ENCODE assay signal across 9 mouse cellular contexts in genomic region chr17:32492349-32492980, GRCm38 (mm10). TPM values are rescaled to one million over a fixed set of nuclear protein-coding genes. Genes with fewer than 3 reads are reported as not detected.
DNase-seq lines count a peak whose midpoint lies in the region; ATAC-seq and TF ChIP-seq lines count a peak whose summit lies in the region.
"Had no signal": no experiment of that assay in that cellular context is flagged by ENCODE, and none has a peak within 500 bp of the region (broad histone marks: within the 10 kb centered on the region; RNA-seq: fewer than 3 reads in every experiment).

No protein-coding gene starts in this region.

- 6% methylated on average over 30 of the region's 30 CpGs for WGBS in embryonic facial prominence, embryonic 13.5 days
- WGBS in heart, embryonic 16.5 days = 11% methylated on average over 30 of the region's 30 CpGs
- WGBS in stomach, embryonic 15.5 days = 13% methylated on average over 30 of the region's 30 CpGs

- H3K4me3 ChIP-seq in gastrocnemius, adult 2 months = peak overlapping the region; percentile 63
- H3K4me3 ChIP-seq in embryonic facial prominence, embryonic 13.5 days = peak overlapping the region; percentile 39
- peak overlapping the region; percentile 45 for H3K4me3 ChIP-seq in heart, embryonic 16.5 days (ENCODE audit: low read length)
- peak overlapping the region; percentile 37 for H3K4me3 ChIP-seq in stomach, embryonic 15.5 days (replicated peaks)

- peaks cover 22% of the 10 kb centered on the region; the same call in 1 of the 2 replicates for H3K27me3 ChIP-seq in embryonic facial prominence, embryonic 13.5 days
- peaks cover 9% of the 10 kb centered on the region for H3K27me3 ChIP-seq in heart, embryonic 16.5 days (ENCODE audit: control insufficient read depth, insufficient read depth, low read length)
- H3K27me3 ChIP-seq in stomach, embryonic 15.5 days (replicated peaks) = no peaks in the 10 kb centered on the region

- TF ChIP-seq CTCF in gastrocnemius, adult 2 months (IDR thresholded peaks at IDR 0.05) = no peak

- peak overlapping the region; percentile 61 for H3K4me2 ChIP-seq in embryonic facial prominence, embryonic 13.5 days
- H3K4me2 ChIP-seq in heart, embryonic 16.5 days (ENCODE audit: low read depth, low read length) = peak overlapping the region; percentile 71
- H3K4me2 ChIP-seq in stomach, embryonic 15.5 days = peak overlapping the region; percentile 64

- peak overlapping the region; percentile 28 for H3K27ac ChIP-seq in gastrocnemius, adult 2 months
- H3K27ac ChIP-seq in embryonic facial prominence, embryonic 13.5 days = no peak overlapping the region
- no peak overlapping the region for H3K27ac ChIP-seq in heart, embryonic 16.5 days (ENCODE audit: low read length)
- H3K27ac ChIP-seq in stomach, embryonic 15.5 days = no peak overlapping the region

- intact Hi-C loops in gastrocnemius, adult 2 months (cut with DNase I) = loop anchor here (10.0 kb wide), 1 partner anchor 348 kb away; no protein-coding TSS in a partner anchor
- intact Hi-C loops in gastrocnemius, postnatal 36 days (cut with DNase I) = loop anchor here (10.0 kb wide), 3 partner anchors 268 to 418 kb away; partner anchors contain the start of gene Notch3

- no peaks in the 10 kb centered on the region for H3K36me3 ChIP-seq in embryonic facial prominence, embryonic 13.5 days
- H3K36me3 ChIP-seq in heart, embryonic 16.5 days (ENCODE audit: control insufficient read depth, insufficient read depth) = no peaks in the 10 kb centered on the region
- H3K36me3 ChIP-seq in stomach, embryonic 15.5 days = no peaks in the 10 kb centered on the region

- no peaks in the 10 kb centered on the region for H3K9me3 ChIP-seq in embryonic facial prominence, embryonic 13.5 days
- no peaks in the 10 kb centered on the region for H3K9me3 ChIP-seq in heart, embryonic 16.5 days (replicated peaks; ENCODE audit: control insufficient read depth, low read length)
- H3K9me3 ChIP-seq in stomach, embryonic 15.5 days = no peaks in the 10 kb centered on the region

- peak; percentile 31 for DNase-seq in gastrocnemius, adult 2 months
- no peak for DNase-seq in gastrocnemius, postnatal 36 days
- DNase-seq in kidney, postnatal 10 days = peak; percentile 56
- peak; percentile 42 to 44 for DNase-seq in lung, postnatal 4 days
- DNase-seq in spleen, postnatal 4 days (ENCODE audit: low spot score in 2 of 2) = no peak

- ATAC-seq in embryonic facial prominence, embryonic 13.5 days (ENCODE audit: insufficient number of reproducible peaks, insufficient read depth, low FRiP score, low TSS enrichment, low read depth) = no peak
- no peak; the same call in 1 of the 2 replicates for ATAC-seq in heart, embryonic 16.5 days (replicated peaks; ENCODE audit: extremely low read depth, insufficient read depth, low FRiP score)
- ATAC-seq in stomach, embryonic 15.5 days (ENCODE audit: insufficient read depth, low FRiP score, low read depth) = peak; percentile 68; the same call in 1 of the 2 replicates

- H3K9ac ChIP-seq in embryonic facial prominence, embryonic 13.5 days = peak overlapping the region; percentile 64
- peak overlapping the region; percentile 59 for H3K9ac ChIP-seq in heart, embryonic 16.5 days (ENCODE audit: low read length)
- no peak overlapping the region for H3K9ac ChIP-seq in stomach, embryonic 15.5 days

- H3K4me1 ChIP-seq in embryonic facial prominence, embryonic 13.5 days = 0 out of 2 replicates have a peak, but pooled peaks cover 4% of the 10 kb centered on the region
- H3K4me1 ChIP-seq in heart, embryonic 16.5 days (ENCODE audit: control insufficient read depth, insufficient read depth, low read length) = peaks cover 7% of the 10 kb centered on the region; the same call in 1 of the 2 replicates
- H3K4me1 ChIP-seq in stomach, embryonic 15.5 days = no peaks in the 10 kb centered on the region

RNA-seq across cellular contexts. Expression of gene Cyp4f17, which starts 13.4 kb away (rescaled TPM):
- 1 to 10 TPM; 1.5 to 2.2 TPM for total RNA-seq in gastrocnemius, adult 2 months (2021)
- 1 to 10 TPM; 1.5 to 3.0 TPM for total RNA-seq in gastrocnemius, postnatal 36 days (2021)
- 18.4 and 20.3 TPM in 2 replicates for polyA plus RNA-seq in embryonic facial prominence, embryonic 13.5 days (2015; fragmentation: Nextera tagmentation; extraction: Ambion mirVana)
- 6.5 and 6.8 TPM in 2 replicates for polyA plus RNA-seq in heart, embryonic 16.5 days (2015; fragmentation: Nextera tagmentation; extraction: Ambion mirVana)
- polyA plus RNA-seq in stomach, embryonic 15.5 days (2015; fragmentation: Nextera tagmentation; extraction: Ambion mirVana) = 6.5 and 7.4 TPM in 2 replicates

RNA-seq across cellular contexts. Expression of gene Cyp4f39, which starts 39.9 kb away (rescaled TPM):
- 1 to 10 TPM in 1 of 2 experiments, under 1 TPM in 1; 0.33 to 2.3 TPM for total RNA-seq in gastrocnemius, adult 2 months (2021)
- total RNA-seq in gastrocnemius, postnatal 36 days (2021) = 1 to 10 TPM in 1 of 2 experiments, under 1 TPM in 1; 0.72 to 1.5 TPM
- polyA plus RNA-seq in embryonic facial prominence, embryonic 13.5 days (2015; fragmentation: Nextera tagmentation; extraction: Ambion mirVana) = 2.0 and 3.5 TPM in 2 replicates
- polyA plus RNA-seq in heart, embryonic 16.5 days (2015; fragmentation: Nextera tagmentation; extraction: Ambion mirVana) = 0.24 and 0.54 TPM in 2 replicates
- polyA plus RNA-seq in stomach, embryonic 15.5 days (2015; fragmentation: Nextera tagmentation; extraction: Ambion mirVana) = 5.2 and 8.9 TPM in 2 replicates
- total RNA-seq: layer of hippocampus, adult 8-10 months had no signal

RNA-seq across cellular contexts. Expression of gene Cyp4f16, which starts 43.9 kb away (rescaled TPM):
- total RNA-seq in gastrocnemius, adult 2 months (2021) = 1 to 10 TPM; 1.1 to 2.3 TPM
- 1 to 10 TPM in 1 of 2 experiments, under 1 TPM in 1; 0.96 to 1.6 TPM for total RNA-seq in gastrocnemius, postnatal 36 days (2021)
- polyA plus RNA-seq in embryonic facial prominence, embryonic 13.5 days (2015; fragmentation: Nextera tagmentation; extraction: Ambion mirVana) = 20.5 and 23.0 TPM in 2 replicates
- polyA plus RNA-seq in heart, embryonic 16.5 days (2015; fragmentation: Nextera tagmentation; extraction: Ambion mirVana) = 16.7 and 17.6 TPM in 2 replicates
- polyA plus RNA-seq in stomach, embryonic 15.5 days (2015; fragmentation: Nextera tagmentation; extraction: Ambion mirVana) = 24.6 and 26.6 TPM in 2 replicates

Comparison
In these comparisons a context has a peak if more than half of its experiments do, and no peak if none do; other contexts are left out.
1. DNase-seq: peak in gastrocnemius, adult 2 months (single experiment), kidney, postnatal 10 days (single experiment) and lung, postnatal 4 days (2 of 2); none in gastrocnemius, postnatal 36 days (0 of 2) and spleen, postnatal 4 days (0 of 2).
2. Peak in every context shown above with its lines, with median percentiles within 50 percentile points of each other: H3K4me3 ChIP-seq and H3K4me2 ChIP-seq.